Mouse (Mus musculus): Measurements from ENCODE around the gene Prmt9. TPM values are rescaled to one million over a fixed set of nuclear protein-coding genes. Genes with fewer than 3 reads are reported as not detected.
A peak's percentile ranks its signal among the peaks of the same experiment; 100 is the strongest.

The Prmt9 gene
- polyA plus RNA-seq, 1 experiment from 2014 or later = 22.0 TPM

DNA sequence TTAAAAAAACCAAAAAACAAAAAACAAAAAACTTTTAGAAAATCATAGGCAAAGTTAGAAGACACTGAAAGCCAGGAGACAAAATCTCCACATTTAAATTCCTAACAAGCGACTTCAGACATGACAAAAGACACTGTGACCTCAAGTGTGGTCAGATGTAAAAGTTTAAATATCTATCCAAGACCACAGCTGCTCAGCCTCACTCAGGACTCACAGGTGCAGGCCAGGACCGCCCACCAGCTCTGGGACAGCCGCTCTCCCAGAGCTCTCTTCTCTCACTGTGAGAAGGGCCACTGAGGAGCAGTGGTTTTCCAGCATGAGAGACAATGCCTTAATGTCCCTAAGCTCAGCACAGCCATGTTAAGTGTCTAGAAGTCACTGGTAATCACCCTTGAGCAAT lies 38.8 kb upstream of the Prmt9 start:
- no peak for ATAC-seq (ENCODE audit: insufficient read depth)
- DNase-seq = no peak
- 69% methylated on average over 3 of the region's 3 CpGs for WGBS
- H3K9ac ChIP-seq = no peak overlapping the region
- no peaks in the 10 kb centered on the region for H3K4me1 ChIP-seq (ENCODE audit: insufficient read depth)
- TF ChIP-seq CTCF (IDR thresholded peaks at IDR 0.05; ENCODE audit: low read depth) = no peak
- H3K4me3 ChIP-seq (ENCODE audit: low read depth, low read length) = no peak overlapping the region
- no peaks in the 10 kb centered on the region for H3K9me3 ChIP-seq (ENCODE audit: low read depth, low read length)
- no peaks in the 10 kb centered on the region for H3K36me3 ChIP-seq (ENCODE audit: insufficient read depth)
- H3K4me2 ChIP-seq = no peak overlapping the region
- H3K27ac ChIP-seq (ENCODE audit: low read depth) = no peak overlapping the region
- no peaks in the 10 kb centered on the region for H3K27me3 ChIP-seq (ENCODE audit: insufficient read depth, low read length)

DNA sequence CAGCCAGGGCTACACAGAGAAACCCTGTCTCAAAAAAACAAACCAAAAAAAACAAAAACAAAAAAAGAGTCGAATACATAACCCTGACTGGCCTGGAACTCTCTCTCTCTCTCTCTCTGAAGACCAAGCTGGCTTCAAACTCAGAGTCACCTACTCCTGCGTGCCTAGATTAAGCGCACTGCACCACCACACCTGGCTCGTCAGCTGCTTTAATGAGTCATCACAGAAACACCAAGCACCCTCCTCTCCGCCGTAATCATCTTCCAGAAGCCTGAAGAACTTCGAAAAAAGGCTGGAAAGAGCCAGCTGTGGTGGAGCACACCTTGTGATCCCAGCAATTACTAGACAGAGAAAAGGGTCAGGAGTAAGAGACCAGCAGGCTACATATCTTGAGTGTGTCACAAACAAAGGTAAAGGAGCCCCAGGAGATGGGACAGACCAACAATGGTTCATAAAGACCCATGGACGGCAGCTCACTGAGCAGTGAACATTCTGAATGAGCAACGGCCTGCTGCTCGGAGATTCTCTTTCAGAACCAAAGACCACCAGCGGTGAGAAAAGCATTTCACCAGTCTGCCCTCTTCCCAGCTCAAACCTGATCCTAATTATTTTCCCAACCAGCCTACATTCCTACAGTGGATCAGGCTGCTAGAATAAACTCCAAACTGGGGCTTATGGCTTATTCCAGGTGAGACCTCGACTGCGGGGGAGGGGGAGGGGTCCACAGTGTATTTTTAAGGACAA lies 37.3 kb upstream of the Prmt9 start:
- Histone ChIP-seq H3K27ac (ENCODE audit: low read depth) (no peak overlapping the region), H3K4me2 (no peak overlapping the region), H3K9ac (no peak overlapping the region), H3K27me3 (ENCODE audit: insufficient read depth, low read length) (no peaks in the 10 kb centered on the region), H3K9me3 (ENCODE audit: low read depth, low read length) (no peaks in the 10 kb centered on the region), H3K36me3 (ENCODE audit: insufficient read depth) (no peaks in the 10 kb centered on the region), H3K4me1 (ENCODE audit: insufficient read depth) (no peaks in the 10 kb centered on the region), H3K4me3 (ENCODE audit: low read depth, low read length) (no peak overlapping the region)
- ATAC-seq (ENCODE audit: insufficient read depth) = no peak
- no peak for DNase-seq
- no peak for TF ChIP-seq CTCF (IDR thresholded peaks at IDR 0.05; ENCODE audit: low read depth)
- 72% methylated on average over 13 of the region's 13 CpGs for WGBS

- no peak for TF ChIP-seq CTCF (IDR thresholded peaks at IDR 0.05; ENCODE audit: low read depth)
- Histone ChIP-seq H3K9ac (no peak overlapping the region), H3K4me2 (no peak overlapping the region), H3K36me3 (ENCODE audit: insufficient read depth) (no peaks in the 10 kb centered on the region), H3K27ac (ENCODE audit: low read depth) (no peak overlapping the region), H3K9me3 (ENCODE audit: low read depth, low read length) (no peaks in the 10 kb centered on the region), H3K4me1 (ENCODE audit: insufficient read depth) (peaks cover 5% of the 10 kb centered on the region; the same call in 1 of the 2 replicates), H3K27me3 (ENCODE audit: insufficient read depth, low read length) (no peaks in the 10 kb centered on the region), H3K4me3 (ENCODE audit: low read depth, low read length) (no peak overlapping the region)
- DNase-seq (no peak), ATAC-seq (ENCODE audit: insufficient read depth) (no peak)
- 88% methylated on average over 8 of the region's 8 CpGs for WGBS
These were observed 34.0 kb upstream of the Prmt9 start for GRCm38 (mm10) chr8:77515201-77515600.

DNA sequence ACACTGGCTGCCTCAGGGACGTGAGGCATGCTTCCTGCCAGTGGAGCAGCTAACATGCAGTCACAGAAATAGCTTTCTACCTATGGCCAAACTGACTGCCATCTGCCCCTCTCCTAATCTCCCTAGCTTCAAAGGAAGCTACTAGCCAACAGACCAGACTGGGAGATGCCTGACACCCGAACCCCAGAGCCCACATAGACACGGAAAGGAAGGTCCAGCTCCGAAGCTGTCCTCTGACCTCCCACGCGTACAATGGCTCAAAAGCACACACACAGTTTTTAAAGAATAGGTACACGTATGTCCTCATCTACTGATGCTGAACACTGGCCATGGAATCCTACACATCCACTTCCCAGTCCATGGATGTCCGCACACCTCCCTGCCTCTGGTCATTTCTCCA lies 33.4 kb upstream of the Prmt9 start:
- no peak for DNase-seq
- ATAC-seq (ENCODE audit: insufficient read depth) = no peak
- H3K36me3 ChIP-seq (ENCODE audit: insufficient read depth) = no peaks in the 10 kb centered on the region
- peak overlapping the region; percentile 75 for H3K4me2 ChIP-seq
- H3K4me1 ChIP-seq (ENCODE audit: insufficient read depth) = peaks cover 5% of the 10 kb centered on the region; the same call in 1 of the 2 replicates
- no peak overlapping the region for H3K9ac ChIP-seq
- no peaks in the 10 kb centered on the region for H3K9me3 ChIP-seq (ENCODE audit: low read depth, low read length)
- H3K4me3 ChIP-seq (ENCODE audit: low read depth, low read length) = peak overlapping the region; percentile 76
- 57% methylated on average over 8 of the region's 8 CpGs for WGBS
- no peak overlapping the region for H3K27ac ChIP-seq (ENCODE audit: low read depth)
- TF ChIP-seq CTCF (IDR thresholded peaks at IDR 0.05; ENCODE audit: low read depth) = no peak
- H3K27me3 ChIP-seq (ENCODE audit: insufficient read depth, low read length) = no peaks in the 10 kb centered on the region

GRCm38 (mm10) chr8:77516845-77517244 lies 32.4 kb upstream of the Prmt9 start:
- Histone ChIP-seq H3K36me3 (ENCODE audit: insufficient read depth) (no peaks in the 10 kb centered on the region), H3K27ac (ENCODE audit: low read depth) (peak overlapping the region; percentile 90; the same call in 1 of the 2 replicates), H3K4me1 (ENCODE audit: insufficient read depth) (peaks cover 5% of the 10 kb centered on the region; the same call in 1 of the 2 replicates), H3K27me3 (ENCODE audit: insufficient read depth, low read length) (no peaks in the 10 kb centered on the region), H3K9me3 (ENCODE audit: low read depth, low read length) (no peaks in the 10 kb centered on the region), H3K4me2 (peak overlapping the region; percentile 75), H3K9ac (peak overlapping the region; percentile 83), H3K4me3 (ENCODE audit: low read depth, low read length) (peak overlapping the region; percentile 76)
- peak; percentile 49 for DNase-seq
- TF ChIP-seq CTCF (IDR thresholded peaks at IDR 0.05; ENCODE audit: low read depth) = no peak
- WGBS = 4% methylated on average over 10 of the region's 10 CpGs
- no peak for ATAC-seq (ENCODE audit: insufficient read depth)

DNA sequence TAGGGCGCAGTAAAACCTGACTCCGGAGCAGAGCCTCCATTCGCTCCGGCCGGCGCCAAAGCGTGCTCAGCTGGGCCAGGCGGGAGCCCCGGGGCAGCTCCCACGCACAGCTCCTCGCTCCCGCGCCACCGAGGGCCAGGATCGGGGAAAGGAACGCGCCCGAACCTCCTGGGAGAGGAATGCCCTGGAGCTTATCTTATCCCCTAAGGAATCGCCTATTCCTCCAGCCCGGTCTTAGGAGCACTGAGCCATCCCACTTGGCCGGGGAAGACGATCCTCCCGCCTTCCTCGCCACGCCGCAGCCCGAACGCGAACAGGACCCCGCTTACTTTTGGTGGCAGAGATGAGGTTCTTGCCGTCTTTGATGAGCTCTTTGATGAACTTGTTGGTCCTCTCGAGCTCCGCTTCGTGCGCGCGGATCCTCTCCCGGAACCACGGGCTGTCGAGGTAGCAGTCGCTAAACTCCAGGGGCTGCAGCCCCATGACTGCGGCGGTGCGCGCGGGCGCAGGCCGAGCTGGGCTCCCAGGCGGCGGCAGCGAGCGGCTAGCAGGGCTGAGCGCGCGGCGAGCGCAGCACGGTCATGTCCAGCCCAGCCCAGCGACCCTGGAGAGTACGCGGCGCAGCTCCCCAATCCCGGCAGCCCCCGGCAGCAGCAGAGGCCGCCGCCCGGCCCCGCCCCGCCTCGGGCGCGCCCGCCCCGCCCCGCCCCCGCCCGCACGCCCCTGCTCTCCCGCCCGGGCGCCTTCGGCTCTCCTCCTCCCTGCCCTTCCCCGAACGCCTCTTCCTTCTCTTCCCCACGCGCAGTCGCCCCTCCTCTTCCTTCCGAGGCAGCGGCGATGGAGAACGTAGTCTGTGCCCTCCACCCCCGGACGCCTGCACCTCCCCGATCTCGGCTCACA lies 31.6 kb upstream of the Prmt9 start, which contains the start of gene Arhgap10:
Gene Arhgap10, minus strand, starts transcription at position 653 of the 900 bp plus-strand sequence.
- Histone ChIP-seq H3K4me2 (peak within 1 kb of the TSS; percentile 75), H3K36me3 (ENCODE audit: insufficient read depth) (no peaks in the 10 kb centered on the region), H3K4me1 (ENCODE audit: insufficient read depth) (peaks cover 5% of the 10 kb centered on the region; the same call in 1 of the 2 replicates), H3K27me3 (ENCODE audit: insufficient read depth, low read length) (no peaks in the 10 kb centered on the region), H3K9me3 (ENCODE audit: low read depth, low read length) (no peaks in the 10 kb centered on the region), H3K27ac (ENCODE audit: low read depth) (peak within 1 kb of the TSS; percentile 90), H3K4me3 (ENCODE audit: low read depth, low read length) (peak within 1 kb of the TSS; percentile 76), H3K9ac (peak within 1 kb of the TSS; percentile 83)
- no peak for TF ChIP-seq CTCF (IDR thresholded peaks at IDR 0.05; ENCODE audit: low read depth)
- peak; percentile 95 for ATAC-seq (ENCODE audit: insufficient read depth)
- under 1% methylated on average over 81 of the region's 95 CpGs for WGBS
- DNase-seq = peak; percentile 93

All from lung, embryonic 14.5 days (tissue).